Mouse (Mus musculus) lung, postnatal 0 days (tissue): ENCODE results near the gene Slc6a9.

Experiments
- CTCF ChIP-seq: IDR thresholded peaks from 2 replicates; pipeline ENCODE4 v1.5.1; 2016; ENCODE audit warnings: antibody characterized with exemption, mild to moderate bottlenecking
- EP300 ChIP-seq: IDR thresholded peaks from 2 replicates; pipeline ENCODE4 v1.6.1; 2016; ENCODE audit warnings: antibody characterized with exemption, mild to moderate bottlenecking, control low read depth

- no peak for TF ChIP-seq CTCF
- no peak for TF ChIP-seq EP300
These were observed 39.3 kb downstream of the Slc6a9 start for GRCm38 (mm10) chr4:117873615-117874014.
